Mouse (Mus musculus) brown adipose tissue, adult 24 weeks (tissue): ENCODE measurements around the gene Lrrc7. TPM values are rescaled to one million over a fixed set of nuclear protein-coding genes. Genes with fewer than 3 reads are reported as not detected.
A peak's percentile ranks its signal among the peaks of the same experiment; 100 is the strongest.

Experiments
- H3K27ac ChIP-seq: fragments of 200-500 bp; replicated peaks from 2 replicates; pipeline ENCODE4 v1.5.1; 2012; ENCODE audit warnings: low read depth, mild to moderate bottlenecking, low read length
- H3K4me1 ChIP-seq: fragments of 200-500 bp; 2 replicates; pipeline ENCODE4 v1.6.1; 2012; ENCODE audit warnings: low read length, mixed read lengths; ENCODE audit not compliant: control insufficient read depth, insufficient read depth, insufficient read length
- H3K4me3 ChIP-seq: fragments of 200-500 bp; 2 replicates; pipeline ENCODE4 v1.5.1; 2012; ENCODE audit warnings: low read depth, mild to moderate bottlenecking, low read length, moderate library complexity; ENCODE audit not compliant: insufficient read depth
- polyA plus RNA-seq: library from polyadenylated mRNA; stranded (reverse); fragments of >200 nt; gene quantifications from 2 replicates; pipeline ENCODE4 v1.2.4, GENCODE M21; 2012; ENCODE audit not compliant: missing spikeins, insufficient read depth, insufficient read length

Gene Lrrc7
- polyA plus RNA-seq, 1 experiment, result not detected

GRCm38 (mm10) chr3:158035866-158036265, 526.2 kb downstream of the Lrrc7 start:
- peak overlapping the region; percentile 95 for H3K27ac ChIP-seq
- peaks cover 6% of the 10 kb centered on the region; the same call in 1 of the 2 replicates for H3K4me1 ChIP-seq
- peak overlapping the region; percentile 89 for H3K4me3 ChIP-seq
